Comparison of ENCODE assay signal across 11 mouse cellular contexts in the genomic region with DNA sequence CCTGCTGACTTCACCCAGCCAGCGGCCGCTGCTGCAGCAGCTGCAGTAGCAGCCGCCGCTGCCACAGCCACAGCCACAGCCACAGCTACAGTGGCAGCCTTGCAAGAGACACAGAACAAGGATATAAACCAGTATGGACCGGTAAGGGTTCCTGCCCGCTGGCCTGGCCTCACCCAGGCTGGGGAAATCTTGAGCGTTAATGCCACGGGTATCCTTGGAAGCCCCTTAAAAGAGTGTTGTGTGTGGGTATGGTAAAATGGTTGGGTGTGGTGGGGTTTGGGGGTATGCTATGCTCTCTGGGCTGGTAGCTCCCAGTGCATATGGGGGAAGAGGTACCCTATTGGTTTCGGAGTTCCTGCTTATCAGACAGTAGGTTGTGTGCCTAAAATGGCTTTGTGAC. TPM values are rescaled to one million over a fixed set of nuclear protein-coding genes. Genes with fewer than 3 reads are reported as not detected.
DNase-seq lines count a peak whose midpoint lies in the region; ATAC-seq lines count a peak whose summit lies in the region.
"Had no signal": no experiment of that assay in that cellular context is flagged by ENCODE, and none has a peak within 500 bp of the region (broad histone marks: within the 10 kb centered on the region; RNA-seq: fewer than 3 reads in every experiment).

No protein-coding gene starts in this region.

- peaks cover 5% of the 10 kb centered on the region for H3K4me1 ChIP-seq in hindbrain, embryonic 12.5 days
- no peaks in the 10 kb centered on the region for H3K4me1 ChIP-seq in hindbrain, embryonic 14.5 days (replicated peaks; ENCODE audit: control insufficient read depth, insufficient read depth, low read length)
- H3K4me1 ChIP-seq in midbrain, embryonic 12.5 days, result no peaks in the 10 kb centered on the region
- H3K4me1 ChIP-seq in midbrain, embryonic 14.5 days (ENCODE audit: control insufficient read depth, insufficient read depth, low read length), result peaks cover under 1% of the 10 kb centered on the region; the same call in 1 of the 2 replicates
- H3K4me1 ChIP-seq in brown adipose tissue, adult 24 weeks (ENCODE audit: control insufficient read depth, insufficient read depth, insufficient read length, low read length), result no peaks in the 10 kb centered on the region

- H3K9me3 ChIP-seq in hindbrain, embryonic 12.5 days (replicated peaks), result no peaks in the 10 kb centered on the region
- no peaks in the 10 kb centered on the region for H3K9me3 ChIP-seq in hindbrain, embryonic 14.5 days (ENCODE audit: control insufficient read depth, low read length)
- H3K9me3 ChIP-seq in midbrain, embryonic 12.5 days, result no peaks in the 10 kb centered on the region
- no peaks in the 10 kb centered on the region for H3K9me3 ChIP-seq in midbrain, embryonic 14.5 days (ENCODE audit: control insufficient read depth, low read length)
- H3K9me3 ChIP-seq: embryonic facial prominence, embryonic 15.5 days; limb, embryonic 15.5 days had no signal

- intact Hi-C loops in heart, postnatal 14 days (cut with DNase I), result loop anchor here (10.0 kb wide), 1 partner anchor 61 kb away; no protein-coding TSS in a partner anchor

- H3K27ac ChIP-seq in hindbrain, embryonic 12.5 days, result 0 out of 2 replicates have a peak overlapping the region, but pooled peaks have one; percentile 14
- H3K27ac ChIP-seq in hindbrain, embryonic 14.5 days, result no peak overlapping the region
- 0 out of 2 replicates have a peak overlapping the region, but pooled peaks have one; percentile 4 for H3K27ac ChIP-seq in midbrain, embryonic 12.5 days (replicated peaks)
- H3K27ac ChIP-seq in midbrain, embryonic 14.5 days (replicated peaks; ENCODE audit: low read depth, low read length), result no peak overlapping the region
- H3K27ac ChIP-seq in brown adipose tissue, adult 24 weeks (replicated peaks; ENCODE audit: low read depth, low read length), result 0 out of 2 replicates have a peak overlapping the region, but pooled peaks have one; percentile 15
- H3K27ac ChIP-seq: embryonic facial prominence, embryonic 15.5 days; limb, embryonic 15.5 days had no signal

- no peak overlapping the region for H3K4me2 ChIP-seq in hindbrain, embryonic 12.5 days (replicated peaks)
- H3K4me2 ChIP-seq in hindbrain, embryonic 14.5 days (replicated peaks), result no peak overlapping the region
- no peak overlapping the region for H3K4me2 ChIP-seq in midbrain, embryonic 12.5 days (replicated peaks)
- no peak overlapping the region for H3K4me2 ChIP-seq in midbrain, embryonic 14.5 days (ENCODE audit: low read length)
- H3K4me2 ChIP-seq: embryonic facial prominence, embryonic 15.5 days; limb, embryonic 15.5 days had no signal

- 90% methylated on average over 9 of the region's 9 CpGs for WGBS in hindbrain, embryonic 12.5 days
- WGBS in hindbrain, embryonic 14.5 days, result 87% methylated on average over 9 of the region's 9 CpGs
- 92% methylated on average over 9 of the region's 9 CpGs for WGBS in midbrain, embryonic 12.5 days
- WGBS in midbrain, embryonic 14.5 days, result 93% methylated on average over 9 of the region's 9 CpGs

- H3K27me3 ChIP-seq in hindbrain, embryonic 12.5 days, result no peaks in the 10 kb centered on the region
- H3K27me3 ChIP-seq in hindbrain, embryonic 14.5 days (ENCODE audit: control insufficient read depth, insufficient read depth, low read length), result no peaks in the 10 kb centered on the region
- H3K27me3 ChIP-seq in midbrain, embryonic 12.5 days, result no peaks in the 10 kb centered on the region
- no peaks in the 10 kb centered on the region for H3K27me3 ChIP-seq in midbrain, embryonic 14.5 days (ENCODE audit: control insufficient read depth, insufficient read depth, low read length)
- H3K27me3 ChIP-seq: embryonic facial prominence, embryonic 15.5 days; limb, embryonic 15.5 days; Patski had no signal

- no peak overlapping the region for H3K4me3 ChIP-seq in hindbrain, embryonic 12.5 days
- no peak overlapping the region for H3K4me3 ChIP-seq in hindbrain, embryonic 14.5 days (replicated peaks; ENCODE audit: low read length)
- no peak overlapping the region for H3K4me3 ChIP-seq in midbrain, embryonic 12.5 days
- no peak overlapping the region for H3K4me3 ChIP-seq in midbrain, embryonic 14.5 days (replicated peaks; ENCODE audit: low read depth, low read length)
- H3K4me3 ChIP-seq in brown adipose tissue, adult 24 weeks (ENCODE audit: insufficient read depth, low read depth, low read length), result no peak overlapping the region
- H3K4me3 ChIP-seq: embryonic facial prominence, embryonic 15.5 days; limb, embryonic 15.5 days had no signal

- H3K9ac ChIP-seq in hindbrain, embryonic 12.5 days, result no peak overlapping the region
- H3K9ac ChIP-seq in hindbrain, embryonic 14.5 days, result no peak overlapping the region
- no peak overlapping the region for H3K9ac ChIP-seq in midbrain, embryonic 12.5 days (replicated peaks)
- H3K9ac ChIP-seq in midbrain, embryonic 14.5 days (replicated peaks; ENCODE audit: low read length), result no peak overlapping the region
- H3K9ac ChIP-seq: embryonic facial prominence, embryonic 15.5 days; limb, embryonic 15.5 days had no signal

- H3K36me3 ChIP-seq in hindbrain, embryonic 12.5 days, result peaks cover 87% of the 10 kb centered on the region
- H3K36me3 ChIP-seq in hindbrain, embryonic 14.5 days (replicated peaks; ENCODE audit: control insufficient read depth, insufficient read depth), result peaks cover 79% of the 10 kb centered on the region
- peaks cover 91% of the 10 kb centered on the region for H3K36me3 ChIP-seq in midbrain, embryonic 12.5 days
- peaks cover 94% of the 10 kb centered on the region for H3K36me3 ChIP-seq in midbrain, embryonic 14.5 days (ENCODE audit: control insufficient read depth, insufficient read depth, low read length)

- no peak for ATAC-seq in hindbrain, embryonic 12.5 days (ENCODE audit: low FRiP score)
- ATAC-seq in hindbrain, embryonic 14.5 days (ENCODE audit: low FRiP score), result no peak
- ATAC-seq in midbrain, embryonic 12.5 days (ENCODE audit: low FRiP score, low read depth), result no peak
- ATAC-seq in midbrain, embryonic 14.5 days (ENCODE audit: low FRiP score, low TSS enrichment), result no peak
- ATAC-seq in megakaryocyte progenitor cell, adult 5-6 weeks (replicated peaks; ENCODE audit: poor library complexity), result no peak

- DNase-seq in heart, adult 11 months, result peak; percentile 93
- no peak for DNase-seq in heart, postnatal 14 days
- no peak for DNase-seq in hindbrain, embryonic 14.5 days (ENCODE audit: low spot score)
- DNase-seq in midbrain, embryonic 14.5 days, result no peak

RNA-seq across cellular contexts. Expression of a gene that starts 48.2 kb away (rescaled TPM):
- 100 to 1,000 TPM; 238 to 261 TPM for total RNA-seq in heart, postnatal 14 days (2021)
- polyA plus RNA-seq in hindbrain, embryonic 12.5 days (2016; fragmentation: Nextera tagmentation; extraction: Ambion mirVana), result 26.2 and 29.6 TPM in 2 replicates
- polyA plus RNA-seq in hindbrain, embryonic 14.5 days (2014; fragmentation: Nextera tagmentation; extraction: Ambion mirVana), result 29.5 and 31.8 TPM in 2 replicates
- polyA plus RNA-seq in midbrain, embryonic 12.5 days (2016; fragmentation: Nextera tagmentation; extraction: Ambion mirVana), result 28.7 and 29.7 TPM in 2 replicates
- 28.0 and 29.4 TPM in 2 replicates for polyA plus RNA-seq in midbrain, embryonic 14.5 days (2014; fragmentation: Nextera tagmentation; extraction: Ambion mirVana)
- 67.7 and 79.0 TPM in 2 replicates for polyA plus RNA-seq in brown adipose tissue, adult 24 weeks (2012; ENCODE audit: insufficient read depth, insufficient read length, missing spikeins)
- 87.8 and 114 TPM in 2 replicates for total RNA-seq in megakaryocyte progenitor cell, adult 5-6 weeks (2015)
- total RNA-seq in megakaryocyte progenitor cell, adult 5-6 weeks (2017), result 20.4 and 31.9 TPM in 2 replicates

Comparison
In these comparisons a context has a peak if more than half of its experiments do, and no peak if none do; other contexts are left out.
1. H3K27ac ChIP-seq: peak in hindbrain, embryonic 12.5 days (single experiment), midbrain, embryonic 12.5 days (single experiment) and brown adipose tissue, adult 24 weeks (single experiment); none in hindbrain, embryonic 14.5 days (single experiment) and midbrain, embryonic 14.5 days (single experiment).